Mouse (Mus musculus) ES-E14 (cell line): ENCODE results near the gene Kcna10.

Experiments used
- CHD2 ChIP-seq: IDR thresholded peaks from 2 replicates; pipeline ENCODE4 v1.6.1; 2014; ENCODE audit warnings: mild to moderate bottlenecking, low read depth, low read length, inconsistent platforms
- HCFC1 ChIP-seq: IDR thresholded peaks from 2 replicates; pipeline ENCODE4 v1.6.1; 2012; ENCODE audit warnings: low read length, inconsistent platforms, borderline replicate concordance; ENCODE audit not compliant: insufficient read depth
- MAFK ChIP-seq: IDR thresholded peaks from 2 replicates; pipeline ENCODE4 v1.6.1; 2014; ENCODE audit warnings: mild to moderate bottlenecking, low read depth, low read length, inconsistent platforms; ENCODE audit not compliant: insufficient read depth
- ZC3H11A ChIP-seq: IDR thresholded peaks from 2 replicates; pipeline ENCODE4 v1.6.1; 2012; ENCODE audit warnings: low read depth, mild to moderate bottlenecking, inconsistent platforms, low read length, borderline replicate concordance
- ZNF384 ChIP-seq: IDR thresholded peaks from 2 replicates; pipeline ENCODE4 v1.6.1; 2012; ENCODE audit warnings: low read depth, low read length, inconsistent platforms

DNA sequence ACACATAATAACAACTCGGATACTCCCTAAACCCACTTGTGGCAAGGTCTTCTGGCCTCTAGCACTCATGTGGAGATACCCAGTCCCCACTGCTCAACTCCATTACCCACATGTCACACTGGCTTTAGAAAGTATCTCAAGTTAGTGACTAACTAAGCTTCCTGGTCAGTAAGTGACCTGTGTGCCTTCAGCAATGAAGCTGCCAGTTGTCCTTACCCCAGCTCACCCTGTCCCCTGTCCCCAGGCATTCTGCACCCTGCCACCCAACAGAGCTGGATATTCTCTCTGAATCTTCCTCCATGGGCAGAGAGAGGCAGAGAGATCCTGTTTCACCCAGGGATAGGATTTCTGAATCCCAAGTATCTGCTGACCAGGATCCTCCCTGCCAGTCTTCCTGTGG is at the start of gene Kcna10:
- no peak for TF ChIP-seq CHD2
- TF ChIP-seq MAFK = no peak
- no peak for TF ChIP-seq ZNF384
- no peak for TF ChIP-seq ZC3H11A
- TF ChIP-seq HCFC1 = no peak
